Mouse (Mus musculus) retina, postnatal 7 days (tissue): ENCODE results near the gene AW011738.

Experiments used
- DNase-seq: peaks from one replicate; pipeline ENCODE4 v3.0.0-alpha.2; 2012; ENCODE audit warnings: low read depth, low spot score

The AW011738 gene

DNA sequence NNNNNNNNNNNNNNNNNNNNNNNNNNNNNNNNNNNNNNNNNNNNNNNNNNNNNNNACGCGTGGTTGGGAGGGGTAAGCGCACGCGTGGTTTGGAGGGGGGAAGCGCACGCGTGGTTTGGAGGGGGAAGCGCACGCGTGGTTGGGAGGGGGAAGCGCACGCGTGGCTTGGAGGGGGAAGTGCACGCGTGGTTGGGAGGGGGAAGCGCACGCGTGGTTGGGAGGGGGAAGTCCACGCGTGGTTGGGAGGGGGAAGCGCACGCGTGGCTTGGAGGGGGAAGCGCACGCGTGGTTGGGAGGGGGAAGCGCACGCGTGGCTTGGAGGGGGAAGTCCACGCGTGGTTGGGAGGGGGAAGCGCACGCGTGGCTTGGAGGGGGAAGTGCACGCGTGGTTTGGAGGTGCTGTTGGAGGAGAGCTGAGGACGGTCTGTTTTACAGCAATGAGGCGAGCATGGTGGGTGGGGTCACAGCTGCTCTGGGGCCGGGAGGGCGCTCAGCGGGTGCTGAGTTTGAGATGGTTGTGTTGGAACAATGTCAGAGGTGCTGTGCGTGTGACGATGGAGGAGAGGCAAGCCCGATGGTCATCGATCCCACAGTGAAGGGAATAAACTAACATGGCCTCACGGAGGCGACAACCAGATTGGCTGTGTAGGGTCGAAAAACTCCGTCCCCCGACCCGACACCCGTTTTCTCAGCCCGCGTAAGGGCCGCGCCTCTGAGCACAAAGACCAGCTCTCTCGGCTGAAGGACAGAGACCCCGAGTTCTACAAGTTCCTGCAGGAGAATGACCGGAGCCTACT, 33.7 kb downstream of the AW011738 start:
- DNase-seq, result no peak

DNA sequence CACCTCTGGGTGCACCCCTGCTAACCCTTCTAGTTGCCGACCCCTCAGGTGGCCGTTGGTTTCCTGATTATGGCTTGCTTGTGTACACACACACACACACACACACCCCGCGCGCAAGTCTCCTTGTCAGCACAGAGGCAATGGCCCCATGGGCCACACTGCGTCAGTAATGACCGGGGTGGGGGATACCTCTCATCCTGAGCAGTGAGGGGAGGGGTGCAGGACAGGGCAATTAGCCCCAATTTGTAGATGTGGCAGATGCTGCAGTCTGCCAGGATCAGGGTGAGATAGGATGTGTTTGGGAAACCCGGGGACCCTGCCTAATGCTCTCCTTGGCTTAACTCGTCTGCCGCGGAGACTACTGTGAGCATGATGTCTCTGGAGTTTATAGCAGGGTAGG, 46.5 kb downstream of the AW011738 start:
- no peak for DNase-seq

DNA sequence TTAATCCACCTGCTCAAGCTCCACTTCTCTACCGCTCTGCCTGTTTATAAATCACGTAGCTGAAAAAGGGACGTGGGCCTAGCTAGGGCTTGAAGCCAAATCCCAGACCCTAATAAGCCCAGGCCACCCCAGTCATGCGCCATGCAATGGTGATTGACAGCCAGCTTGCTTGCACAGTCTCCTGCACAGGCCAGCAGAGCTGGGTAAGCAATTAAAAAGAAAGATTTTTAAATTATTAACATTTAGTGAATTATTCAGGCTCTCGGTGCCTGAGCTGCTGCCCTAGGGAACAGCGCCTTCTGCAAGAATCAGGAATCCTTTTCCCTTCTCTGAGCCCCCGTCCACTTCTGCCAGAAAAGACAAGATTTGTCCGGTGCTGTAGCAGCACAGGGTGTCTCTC, 48.0 kb downstream of the AW011738 start:
- no peak for DNase-seq

DNA sequence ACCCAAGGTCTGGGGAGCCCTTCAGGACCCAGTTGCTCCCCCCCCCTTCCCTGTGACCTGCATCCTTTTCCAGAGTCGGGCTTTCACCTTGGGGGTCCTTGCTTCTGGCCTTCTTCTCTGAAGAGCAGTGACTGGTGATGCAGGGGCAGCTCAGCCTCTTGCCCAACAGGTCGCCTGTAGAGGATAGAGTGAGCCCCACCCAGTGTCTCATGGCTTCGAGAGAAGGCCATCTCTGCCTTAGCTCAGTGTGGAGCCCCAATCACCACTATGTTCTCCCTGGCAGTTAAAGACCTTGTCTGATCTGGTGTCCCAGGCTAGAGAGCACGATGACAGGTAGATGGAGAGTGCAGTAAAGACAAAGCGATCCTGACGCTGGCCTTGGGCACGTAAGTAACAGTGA, 49.0 kb downstream of the AW011738 start:
- no peak for DNase-seq

DNA sequence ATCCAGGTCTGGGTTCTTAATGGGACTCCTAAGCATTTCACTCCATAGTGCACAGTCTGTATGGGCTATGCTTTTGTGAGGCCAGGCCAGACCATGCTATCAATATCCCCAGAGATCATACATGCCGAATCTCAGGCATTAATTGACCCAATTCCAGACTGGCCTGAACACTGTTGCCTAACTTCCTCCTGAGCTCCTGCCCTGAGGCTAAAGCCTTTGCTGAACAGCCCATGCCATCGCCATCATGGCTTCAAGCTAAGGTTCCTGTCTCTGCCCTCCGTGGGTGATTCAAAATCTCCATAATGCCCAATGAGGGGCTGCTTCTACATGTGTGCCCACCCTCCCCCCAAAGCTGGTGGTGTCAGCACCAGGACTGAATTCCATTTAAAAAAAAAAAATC, 49.5 kb downstream of the AW011738 start:
- no peak for DNase-seq

DNA sequence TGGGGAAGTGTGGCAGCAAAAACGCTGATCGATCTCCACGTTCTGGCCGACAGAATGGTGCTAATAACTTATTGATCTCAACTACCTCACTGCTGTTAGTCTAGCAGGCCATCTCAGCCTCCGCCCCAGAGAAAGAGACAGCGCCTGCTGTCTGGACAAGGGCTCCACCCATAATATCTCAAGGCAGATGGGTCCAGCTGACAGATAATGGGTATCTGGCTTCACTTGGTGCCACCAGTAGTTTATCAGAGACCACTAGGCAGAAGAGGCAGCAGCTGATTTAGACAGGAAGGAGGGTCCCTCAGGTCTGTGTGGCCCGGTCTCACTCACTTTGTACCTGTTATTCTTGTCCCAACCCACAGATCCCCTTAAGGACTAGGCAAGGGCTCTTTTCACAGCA, 49.9 kb downstream of the AW011738 start:
- no peak for DNase-seq

DNA sequence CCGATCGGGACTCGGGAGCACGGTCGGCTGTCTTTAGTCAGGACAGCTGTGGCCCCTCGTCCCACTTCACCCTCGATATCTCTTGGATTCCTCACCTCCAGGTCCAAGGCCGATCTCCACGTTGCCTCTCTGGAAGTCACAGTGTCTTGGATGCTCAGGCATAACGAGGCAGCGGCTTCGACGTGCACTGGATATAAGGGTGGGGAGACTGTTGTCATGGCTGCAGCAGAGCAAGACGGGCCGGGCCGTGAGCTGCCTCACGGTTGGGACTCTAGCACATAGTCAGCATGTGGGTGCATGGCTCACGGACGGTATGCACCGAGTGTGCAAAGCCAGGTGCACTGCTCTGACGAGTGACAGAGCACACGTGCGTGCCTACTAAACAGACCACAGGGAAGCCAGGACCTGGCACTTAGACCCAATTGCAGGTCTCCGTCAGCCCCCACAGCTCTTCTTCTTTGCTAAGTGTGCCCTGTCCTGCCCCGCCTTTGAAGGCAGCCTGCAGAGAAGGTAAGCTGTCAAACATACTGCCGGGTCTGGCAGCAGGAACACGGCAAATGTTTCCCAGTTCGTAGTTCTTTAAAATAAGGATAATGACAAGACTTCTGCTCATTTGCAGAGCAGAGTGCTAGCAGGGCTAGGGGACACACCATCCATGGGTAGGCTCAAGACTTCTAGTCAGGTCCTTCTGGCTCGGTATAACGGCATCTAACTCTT, 51.4 kb downstream of the AW011738 start:
- DNase-seq, result no peak
